Mouse (Mus musculus) neural tube, embryonic 15.5 days (tissue): ENCODE measurements around the gene Corin. TPM values are rescaled to one million over a fixed set of nuclear protein-coding genes. Genes with fewer than 3 reads are reported as not detected.

Experiments
- ATAC-seq: fragments of 200-750 bp; cut with Nextera tagmentation; 2 replicates; pipeline ENCODE4 v1.8.0; 2017; ENCODE audit warnings: mild to moderate bottlenecking, moderate TSS enrichment, moderate library complexity; ENCODE audit not compliant: low FRiP score
- H3K27ac ChIP-seq: fragments of 300-500 bp; sonication (generic); replicated peaks from 2 replicates; pipeline ENCODE4 v1.5.1; 2015; ENCODE audit warnings: mild to moderate bottlenecking, inconsistent platforms
- H3K27me3 ChIP-seq: fragments of 300-500 bp; sonication (generic); replicated peaks from 2 replicates; pipeline ENCODE4 v1.6.1; 2015; ENCODE audit warnings: inconsistent platforms
- H3K36me3 ChIP-seq: fragments of 300-500 bp; sonication (generic); 2 replicates; pipeline ENCODE4 v1.6.1; 2015; ENCODE audit warnings: inconsistent platforms
- H3K4me1 ChIP-seq: fragments of 300-500 bp; sonication (generic); 2 replicates; pipeline ENCODE4 v1.6.1; 2015; ENCODE audit warnings: inconsistent platforms
- H3K4me2 ChIP-seq: fragments of 300-500 bp; sonication (generic); 2 replicates; pipeline ENCODE4 v1.6.1; 2015; ENCODE audit warnings: inconsistent platforms, mild to moderate bottlenecking, moderate library complexity
- H3K4me3 ChIP-seq: fragments of 300-500 bp; sonication (generic); replicated peaks from 2 replicates; pipeline ENCODE4 v1.5.1; 2015; ENCODE audit warnings: mild to moderate bottlenecking, inconsistent platforms
- H3K9ac ChIP-seq: fragments of 300-500 bp; sonication (generic); replicated peaks from 2 replicates; pipeline ENCODE4 v1.6.1; 2015; ENCODE audit warnings: mild to moderate bottlenecking, inconsistent platforms
- H3K9me3 ChIP-seq: fragments of 300-500 bp; sonication (generic); replicated peaks from 2 replicates; pipeline ENCODE4 v1.6.1; 2016; ENCODE audit warnings: inconsistent platforms
- WGBS: fragments of 180-500 bp; shearing (Covaris S2); methylation state at CpG from one replicate; pipeline ENCODE4 v1.1.7; 2015; ENCODE audit warnings: mixed read lengths; 5-methylcytosine and 5-hydroxymethylcytosine counted together
- polyA plus RNA-seq: library from polyadenylated mRNA; unstranded; fragments of >200 nt; fragmentation: Nextera tagmentation; extraction: Ambion mirVana; gene quantifications from 2 replicates; pipeline ENCODE4 v1.2.1, GENCODE M21; 2015

Corin gene
- polyA plus RNA-seq, 1 experiment from 2014 or later: 1.1 TPM

DNA sequence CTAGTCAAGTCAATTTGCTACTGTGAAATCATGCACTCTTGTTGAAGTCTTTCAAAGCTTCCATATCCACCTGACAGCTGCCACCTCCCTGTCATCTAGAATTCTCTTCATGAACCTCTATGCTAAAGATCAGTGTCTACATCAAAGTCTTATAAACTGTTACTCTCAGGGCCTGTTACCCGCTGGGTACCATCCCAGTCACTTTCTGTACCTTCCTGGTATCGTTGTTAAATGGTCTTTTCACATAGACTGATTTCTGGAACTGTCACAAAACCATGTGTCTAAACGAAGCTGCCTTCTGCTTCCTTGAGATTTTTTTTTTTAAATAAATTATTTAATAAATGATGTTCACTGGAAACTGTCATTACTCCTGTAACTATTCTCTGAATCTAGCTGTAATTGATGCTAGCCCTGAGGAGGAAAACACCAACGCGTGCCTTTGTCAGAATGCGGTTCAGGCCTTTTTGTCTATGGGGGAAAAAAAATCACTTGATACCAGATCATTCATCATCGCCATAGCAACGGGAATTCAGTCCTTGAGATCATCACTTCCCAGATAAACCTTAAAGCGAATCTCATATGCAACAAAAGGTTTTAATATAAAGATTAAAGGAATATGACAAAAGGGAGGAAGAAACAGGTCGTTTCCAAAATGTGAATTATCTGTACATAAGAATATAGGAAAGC lies 205.7 kb downstream of the Corin start:
- H3K27ac ChIP-seq: no peak overlapping the region

DNA sequence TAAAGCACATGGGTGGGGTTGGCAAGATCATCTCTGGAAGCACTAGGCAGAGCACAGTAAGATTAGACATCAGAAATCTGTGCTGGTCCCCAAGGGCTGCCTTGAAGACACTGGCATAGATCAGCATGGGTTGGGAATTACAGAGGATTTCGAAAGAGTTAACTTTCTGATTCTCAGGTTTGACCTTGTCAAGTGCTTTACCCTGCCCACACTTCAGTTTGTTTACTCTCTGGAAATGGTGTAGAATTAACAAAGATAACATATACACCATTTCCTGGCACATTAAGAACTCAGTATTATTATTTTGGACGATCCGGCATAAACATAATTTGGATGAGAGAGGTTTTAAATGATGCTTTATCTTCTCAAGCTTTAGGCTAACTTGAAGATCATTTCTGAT lies 219.2 kb downstream of the Corin start:
- no peak for ATAC-seq
- H3K27ac ChIP-seq: no peak overlapping the region
- H3K9ac ChIP-seq: no peak overlapping the region
- no peaks in the 10 kb centered on the region for H3K4me1 ChIP-seq
- H3K4me2 ChIP-seq: no peak overlapping the region
- H3K27me3 ChIP-seq: no peaks in the 10 kb centered on the region
- 95% methylated on average over 3 of the region's 3 CpGs for WGBS
- no peak overlapping the region for H3K4me3 ChIP-seq
- H3K9me3 ChIP-seq: no peaks in the 10 kb centered on the region
- H3K36me3 ChIP-seq: peaks cover 9% of the 10 kb centered on the region

More for the DNA sequence above, 205.7 kb downstream of the Corin start:
- ATAC-seq: no peak
- H3K9me3 ChIP-seq: no peaks in the 10 kb centered on the region
- H3K4me3 ChIP-seq: no peak overlapping the region
- H3K4me2 ChIP-seq: no peak overlapping the region
- 69% methylated on average over 10 of the region's 10 CpGs for whole genome bisulfite sequencing
- no peaks in the 10 kb centered on the region for H3K4me1 ChIP-seq
- H3K36me3 ChIP-seq: 0 out of 2 replicates have a peak, but pooled peaks cover 6% of the 10 kb centered on the region
- H3K9ac ChIP-seq: no peak overlapping the region
- H3K27me3 ChIP-seq: no peaks in the 10 kb centered on the region

DNA sequence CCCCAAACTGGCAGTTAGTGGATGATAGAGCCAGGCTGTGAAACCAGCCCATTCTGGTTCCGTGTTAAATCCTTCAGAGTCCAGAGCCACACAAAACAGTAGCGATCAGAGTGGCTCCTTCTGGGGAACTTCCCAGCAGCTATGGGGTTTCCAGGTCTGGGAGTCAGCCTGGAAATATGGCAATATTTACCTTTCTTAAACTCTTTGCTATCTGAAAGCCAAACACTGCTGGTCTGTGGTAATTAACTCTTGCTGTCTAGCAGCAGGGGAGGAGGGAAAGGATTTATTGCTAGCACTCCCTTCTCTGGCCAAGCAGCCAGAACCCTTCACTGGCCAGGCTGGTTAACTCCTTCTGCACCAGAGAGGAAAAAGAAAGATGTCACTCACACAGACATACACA lies 221.4 kb downstream of the Corin start:
- Histone ChIP-seq H3K9me3 (no peaks in the 10 kb centered on the region), H3K36me3 (peaks cover 7% of the 10 kb centered on the region; the same call in 1 of the 2 replicates), H3K4me2 (no peak overlapping the region), H3K4me3 (no peak overlapping the region), H3K27me3 (no peaks in the 10 kb centered on the region), H3K9ac (no peak overlapping the region), H3K4me1 (no peaks in the 10 kb centered on the region), H3K27ac (no peak overlapping the region)
- 24% methylated on average over 2 of the region's 2 CpGs for WGBS
- no peak for ATAC-seq

DNA sequence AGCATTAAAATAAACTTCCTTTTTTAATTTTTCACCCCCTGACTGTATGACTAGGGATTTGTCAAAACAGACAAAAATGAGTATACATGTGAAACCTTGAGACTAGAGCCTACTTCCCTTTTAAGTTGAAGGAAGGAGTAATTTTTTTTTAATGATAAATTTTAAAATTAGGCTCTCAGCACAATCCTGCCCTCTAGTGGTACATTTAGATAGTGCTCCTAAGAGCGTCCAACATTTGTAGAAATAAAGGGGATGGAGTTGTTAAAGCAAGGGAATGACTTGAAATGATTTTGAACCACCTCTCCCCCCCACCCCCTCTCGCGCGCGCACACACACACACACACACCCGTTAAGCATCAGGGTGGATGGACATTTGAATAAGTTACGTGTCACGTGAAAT lies 234.6 kb downstream of the Corin start:
- H3K27ac ChIP-seq: no peak overlapping the region
- H3K4me3 ChIP-seq: no peak overlapping the region
- H3K9me3 ChIP-seq: no peaks in the 10 kb centered on the region
- H3K4me2 ChIP-seq: no peak overlapping the region
- no peaks in the 10 kb centered on the region for H3K4me1 ChIP-seq
- ATAC-seq: no peak
- WGBS: 51% methylated on average over 8 of the region's 8 CpGs
- H3K27me3 ChIP-seq: no peaks in the 10 kb centered on the region
- H3K36me3 ChIP-seq: no peaks in the 10 kb centered on the region
- no peak overlapping the region for H3K9ac ChIP-seq

DNA sequence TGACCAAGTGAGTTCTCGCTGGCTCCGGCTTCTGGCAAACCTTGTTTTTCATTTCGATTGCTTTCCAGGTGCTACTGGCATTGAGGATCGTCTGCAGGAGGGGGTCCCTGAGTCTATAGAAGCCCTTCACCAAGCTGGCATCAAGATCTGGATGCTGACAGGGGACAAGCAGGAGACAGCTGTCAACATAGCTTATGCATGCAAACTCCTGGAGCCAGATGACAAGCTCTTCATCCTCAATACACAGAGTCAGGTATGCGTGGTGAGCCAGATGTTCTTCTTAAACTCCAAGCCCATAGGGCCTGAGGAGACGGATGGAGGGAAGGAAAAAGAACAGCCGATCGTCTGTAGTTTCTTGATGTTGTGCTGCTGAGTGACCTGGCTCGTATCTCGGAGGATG lies 235.1 kb downstream of the Corin start:
- Histone ChIP-seq H3K9me3 (no peaks in the 10 kb centered on the region), H3K4me1 (no peaks in the 10 kb centered on the region), H3K36me3 (no peaks in the 10 kb centered on the region), H3K4me2 (no peak overlapping the region), H3K27me3 (no peaks in the 10 kb centered on the region), H3K4me3 (no peak overlapping the region), H3K27ac (no peak overlapping the region), H3K9ac (no peak overlapping the region)
- WGBS: 83% methylated on average over 10 of the region's 10 CpGs
- ATAC-seq: peak; percentile 14; the same call in 1 of the 2 replicates

DNA sequence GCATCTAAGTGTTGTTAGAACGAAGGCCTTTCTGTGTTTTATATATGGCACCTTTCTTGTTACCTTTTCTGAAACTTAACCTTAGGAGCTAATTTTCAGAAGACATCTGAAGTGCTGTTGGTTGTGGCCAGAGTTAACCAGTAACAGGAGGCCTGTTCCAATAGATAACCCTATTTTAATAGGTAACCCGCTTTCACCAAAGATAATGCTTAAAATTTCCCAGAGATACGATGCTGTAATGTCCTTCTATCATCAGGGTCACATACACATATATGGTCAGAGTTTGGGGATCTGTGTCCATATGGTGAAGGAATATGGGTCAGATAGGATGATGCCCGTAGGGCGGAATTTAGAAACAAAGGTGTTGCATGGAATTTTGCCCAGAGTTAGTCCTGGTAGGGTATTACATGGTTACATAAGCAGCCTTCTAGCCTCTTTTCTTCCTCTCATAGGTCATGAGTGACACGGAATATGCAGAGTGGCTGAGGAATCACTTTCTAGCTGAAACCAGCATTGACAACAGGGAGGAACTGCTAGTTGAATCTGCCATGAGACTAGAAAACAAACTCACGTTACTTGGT lies 237.2 kb downstream of the Corin start:
- no peak overlapping the region for H3K9ac ChIP-seq
- no peak overlapping the region for H3K27ac ChIP-seq
- H3K4me3 ChIP-seq: no peak overlapping the region
- 94% methylated on average over 7 of the region's 7 CpGs for WGBS
- no peaks in the 10 kb centered on the region for H3K36me3 ChIP-seq
- H3K27me3 ChIP-seq: no peaks in the 10 kb centered on the region
- no peaks in the 10 kb centered on the region for H3K9me3 ChIP-seq
- no peak overlapping the region for H3K4me2 ChIP-seq
- H3K4me1 ChIP-seq: no peaks in the 10 kb centered on the region
- ATAC-seq: no peak

DNA sequence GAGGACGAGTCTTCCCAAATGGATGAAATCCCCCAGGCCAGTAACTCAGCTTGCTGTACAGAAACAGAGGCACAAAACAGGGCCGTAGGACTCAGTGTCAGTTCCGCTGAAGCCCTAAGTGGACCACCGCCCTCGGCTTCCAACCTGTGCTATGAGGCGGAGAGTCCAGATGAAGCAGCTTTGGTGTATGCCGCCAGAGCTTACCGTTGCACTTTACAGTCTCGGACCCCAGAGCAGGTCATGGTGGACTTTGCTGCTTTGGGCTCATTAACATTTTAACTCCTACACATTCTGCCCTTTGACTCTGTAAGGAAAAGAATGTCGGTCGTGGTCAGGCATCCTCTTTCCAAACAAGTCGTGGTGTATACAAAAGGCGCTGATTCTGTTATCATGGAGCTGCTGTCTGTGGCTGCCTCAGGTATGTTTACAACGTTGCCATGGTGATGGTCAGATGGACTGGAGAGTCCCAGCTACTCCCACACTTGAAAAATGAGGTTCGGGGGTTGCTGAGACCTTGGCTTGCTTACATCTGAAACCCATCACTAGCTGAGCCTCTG lies 240.0 kb downstream of the Corin start:
- no peaks in the 10 kb centered on the region for H3K36me3 ChIP-seq
- H3K27me3 ChIP-seq: no peaks in the 10 kb centered on the region
- ATAC-seq: no peak
- no peaks in the 10 kb centered on the region for H3K9me3 ChIP-seq
- peaks cover 3% of the 10 kb centered on the region; the same call in 1 of the 2 replicates for H3K4me1 ChIP-seq
- WGBS: 72% methylated on average over 15 of the region's 15 CpGs
- H3K4me3 ChIP-seq: no peak overlapping the region
- no peak overlapping the region for H3K9ac ChIP-seq
- H3K27ac ChIP-seq: no peak overlapping the region
- no peak overlapping the region for H3K4me2 ChIP-seq

DNA sequence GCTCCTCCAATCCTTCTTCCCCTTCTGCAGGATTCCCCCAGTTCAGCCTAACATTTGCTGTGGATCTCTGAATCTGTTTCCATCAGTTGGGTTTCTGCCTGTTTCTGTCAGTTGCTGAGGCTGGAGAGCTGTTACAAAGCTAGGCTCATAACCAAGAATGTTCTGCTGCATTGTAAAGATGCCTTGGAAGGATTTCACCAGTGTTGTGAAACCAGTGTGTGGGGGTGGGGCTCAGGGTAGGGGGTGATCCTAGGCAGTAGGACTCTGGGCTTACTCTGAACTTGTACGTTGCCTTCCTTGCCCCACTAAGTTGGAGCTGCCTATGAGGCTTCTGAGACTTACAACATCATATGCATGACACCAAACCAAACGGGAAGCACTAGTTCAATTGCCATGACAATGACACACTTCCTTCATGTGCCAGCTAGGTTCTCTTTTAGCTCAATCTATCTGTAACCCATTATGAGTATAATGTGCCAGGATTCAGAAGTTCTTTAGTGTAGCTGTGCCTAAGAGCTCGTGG lies 242.4 kb downstream of the Corin start:
- H3K4me1 ChIP-seq: peaks cover 3% of the 10 kb centered on the region; the same call in 1 of the 2 replicates

DNA sequence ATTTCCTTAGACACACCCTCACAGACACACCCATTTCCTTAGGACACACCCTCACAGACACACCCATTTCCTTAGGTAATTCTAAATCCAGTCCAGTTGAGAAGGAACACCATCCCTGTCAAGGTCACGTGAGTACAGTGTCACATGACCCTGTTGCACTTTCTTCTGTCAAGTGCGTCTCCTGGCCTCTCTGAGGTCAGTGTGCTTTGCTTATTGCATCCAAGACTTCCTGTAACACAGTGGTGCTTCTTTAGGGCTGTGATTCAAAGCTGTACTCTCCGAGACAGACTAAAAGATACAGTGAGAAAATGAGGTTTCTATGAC lies 245.0 kb downstream of the Corin start:
- Histone ChIP-seq H3K36me3 (no peaks in the 10 kb centered on the region), H3K4me2 (no peak overlapping the region), H3K27ac (no peak overlapping the region), H3K9me3 (no peaks in the 10 kb centered on the region), H3K9ac (no peak overlapping the region), H3K4me3 (no peak overlapping the region), H3K4me1 (peaks cover 3% of the 10 kb centered on the region; the same call in 1 of the 2 replicates), H3K27me3 (no peaks in the 10 kb centered on the region)
- 76% methylated on average over 3 of the region's 3 CpGs for WGBS
- no peak for ATAC-seq

More for the DNA sequence above, 242.4 kb downstream of the Corin start:
- no peak overlapping the region for H3K4me2 ChIP-seq
- ATAC-seq: no peak
- H3K9me3 ChIP-seq: no peaks in the 10 kb centered on the region
- H3K4me3 ChIP-seq: no peak overlapping the region
- H3K27ac ChIP-seq: no peak overlapping the region
- WGBS: 69% methylated on average over 3 of the region's 3 CpGs
- no peaks in the 10 kb centered on the region for H3K36me3 ChIP-seq
- no peak overlapping the region for H3K9ac ChIP-seq
- H3K27me3 ChIP-seq: no peaks in the 10 kb centered on the region

DNA sequence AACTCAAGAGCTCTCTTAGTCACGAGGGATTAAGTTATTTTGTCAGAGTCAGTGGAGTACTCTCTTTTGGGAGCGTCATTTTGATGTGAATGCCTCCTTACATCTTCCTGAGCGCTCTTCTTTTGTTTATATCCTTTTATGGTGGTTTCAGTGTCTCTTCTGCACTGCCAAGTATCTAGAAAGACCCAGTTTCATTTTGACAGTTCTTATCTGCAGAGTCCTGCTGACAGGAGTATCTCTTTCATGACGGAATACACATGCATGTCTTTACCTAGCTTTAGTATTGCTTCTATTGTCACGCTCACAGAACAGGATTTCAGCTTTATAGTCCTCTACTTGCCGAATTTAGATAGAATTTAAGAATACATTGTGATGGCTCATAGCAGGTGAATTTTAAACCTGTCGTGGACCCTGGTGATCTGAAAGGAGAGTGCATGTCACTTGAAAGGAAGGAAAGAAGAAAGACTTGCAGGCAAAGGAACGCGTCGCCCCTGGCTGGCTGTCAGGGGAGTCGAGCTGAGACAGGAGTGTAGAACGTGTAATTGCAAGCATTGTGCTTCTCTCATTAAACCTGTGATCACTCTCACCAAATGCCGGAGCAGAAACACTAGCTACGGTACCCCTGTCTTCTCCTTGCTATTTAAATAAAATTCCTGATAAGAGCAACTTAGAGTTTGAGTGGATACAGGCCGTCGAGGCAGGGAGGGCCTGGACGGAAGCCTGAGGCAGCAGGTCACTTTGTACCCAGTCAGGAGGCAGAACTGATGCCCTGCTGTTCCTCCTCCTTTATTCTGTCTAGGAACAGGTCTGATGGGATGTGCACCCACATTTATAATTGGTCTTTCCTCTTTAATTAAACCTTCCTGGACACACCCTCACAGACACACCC lies 245.6 kb downstream of the Corin start:
- H3K27ac ChIP-seq: no peak overlapping the region
- no peak overlapping the region for H3K4me3 ChIP-seq
- H3K27me3 ChIP-seq: no peaks in the 10 kb centered on the region
- ATAC-seq: no peak
- no peak overlapping the region for H3K9ac ChIP-seq
- 85% methylated on average over 17 of the region's 17 CpGs for WGBS
- H3K4me2 ChIP-seq: no peak overlapping the region
- peaks cover 3% of the 10 kb centered on the region; the same call in 1 of the 2 replicates for H3K4me1 ChIP-seq
- no peaks in the 10 kb centered on the region for H3K36me3 ChIP-seq
- no peaks in the 10 kb centered on the region for H3K9me3 ChIP-seq

DNA sequence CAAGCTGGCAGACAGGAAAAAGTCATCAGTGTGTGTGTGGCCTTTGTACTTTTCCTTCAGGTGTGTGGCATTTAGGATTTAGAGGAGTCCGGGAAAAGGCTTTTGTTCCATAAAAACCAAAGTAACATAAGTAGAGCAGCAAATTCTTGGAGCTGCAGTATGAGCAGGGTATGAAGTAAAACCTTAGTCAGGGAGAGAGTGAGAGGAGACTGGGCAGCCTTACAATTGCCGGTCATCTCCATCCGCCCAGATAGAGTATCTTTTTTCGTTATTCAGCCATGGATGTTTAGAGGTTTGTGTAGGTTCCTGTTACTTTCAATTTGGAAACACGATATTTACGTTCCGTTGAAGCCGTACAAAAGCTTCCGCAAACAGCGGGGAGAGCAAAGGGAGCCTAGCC lies 247.2 kb downstream of the Corin start:
- Histone ChIP-seq H3K9me3 (no peaks in the 10 kb centered on the region), H3K27ac (no peak overlapping the region), H3K4me3 (no peak overlapping the region), H3K4me2 (no peak overlapping the region), H3K27me3 (no peaks in the 10 kb centered on the region), H3K9ac (no peak overlapping the region), H3K36me3 (no peaks in the 10 kb centered on the region), H3K4me1 (peaks cover 3% of the 10 kb centered on the region; the same call in 1 of the 2 replicates)
- no peak for ATAC-seq
- WGBS: 84% methylated on average over 10 of the region's 10 CpGs
